Mouse (Mus musculus): ENCODE measurements around the gene Ctrb1. TPM values are rescaled to one million over a fixed set of nuclear protein-coding genes. Genes with fewer than 3 reads are reported as not detected.
"Not testable (repeated sequence)": the region's sequence is repeated elsewhere in the genome, so short reads cannot be mapped to it uniquely, and the experiment has no call there.

Gene Ctrb1
- polyA plus RNA-seq, 1 experiment from 2014 or later: not detected

DNA sequence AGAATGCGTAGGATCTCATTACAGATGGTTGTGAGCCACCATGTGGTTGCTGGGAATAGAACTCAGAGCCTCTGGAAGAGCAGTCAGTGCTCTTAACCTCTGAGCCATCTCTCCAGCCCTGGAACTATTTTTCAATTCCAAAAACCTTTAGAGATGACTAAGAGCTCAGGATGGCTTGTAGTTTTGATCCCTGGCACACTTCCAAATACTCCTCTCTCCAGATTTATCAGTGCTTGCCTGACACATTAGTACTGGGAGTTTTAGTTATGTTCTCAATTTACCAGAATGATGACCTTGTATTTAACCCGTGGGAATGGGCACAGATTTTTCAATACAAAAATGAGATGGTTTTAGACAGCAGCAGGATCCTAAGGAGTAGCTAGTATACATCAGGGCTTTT is 24.1 kb downstream of the Ctrb1 start:
- no peak overlapping the region for H3K27ac ChIP-seq
- H3K4me3 ChIP-seq: no peak overlapping the region
- H3K9me3 ChIP-seq (replicated peaks): no peaks in the 10 kb centered on the region
- peaks cover 44% of the 10 kb centered on the region for H3K36me3 ChIP-seq
- no peak overlapping the region for H3K4me2 ChIP-seq (replicated peaks)
- no peaks in the 10 kb centered on the region for H3K27me3 ChIP-seq
- no peaks in the 10 kb centered on the region for H3K4me1 ChIP-seq
- WGBS: 94% methylated on average over 2 of the region's 2 CpGs
- no peak for ATAC-seq (ENCODE audit: low FRiP score)
- no peak overlapping the region for H3K9ac ChIP-seq

DNA sequence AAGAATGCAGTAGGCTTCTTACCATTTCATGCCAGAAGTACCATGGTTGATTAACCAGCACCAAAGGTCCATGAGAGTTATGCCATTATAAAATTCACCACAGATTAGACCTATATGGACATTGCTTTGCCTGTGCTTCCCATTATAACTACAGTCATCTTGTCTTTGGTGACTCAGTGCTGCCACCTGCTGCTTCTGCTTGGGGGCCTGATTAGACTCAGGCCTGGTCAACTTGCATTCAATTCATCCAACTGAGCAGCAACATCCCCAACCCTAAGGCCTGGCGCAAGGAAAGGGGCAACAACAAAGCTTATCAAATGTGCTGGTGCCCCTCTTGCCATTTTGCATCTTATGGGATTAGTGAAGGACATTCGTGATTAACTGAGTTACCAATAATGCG is 28.3 kb downstream of the Ctrb1 start:
- no peak for ATAC-seq (ENCODE audit: low FRiP score)
- H3K4me1 ChIP-seq: peaks cover under 1% of the 10 kb centered on the region

DNA sequence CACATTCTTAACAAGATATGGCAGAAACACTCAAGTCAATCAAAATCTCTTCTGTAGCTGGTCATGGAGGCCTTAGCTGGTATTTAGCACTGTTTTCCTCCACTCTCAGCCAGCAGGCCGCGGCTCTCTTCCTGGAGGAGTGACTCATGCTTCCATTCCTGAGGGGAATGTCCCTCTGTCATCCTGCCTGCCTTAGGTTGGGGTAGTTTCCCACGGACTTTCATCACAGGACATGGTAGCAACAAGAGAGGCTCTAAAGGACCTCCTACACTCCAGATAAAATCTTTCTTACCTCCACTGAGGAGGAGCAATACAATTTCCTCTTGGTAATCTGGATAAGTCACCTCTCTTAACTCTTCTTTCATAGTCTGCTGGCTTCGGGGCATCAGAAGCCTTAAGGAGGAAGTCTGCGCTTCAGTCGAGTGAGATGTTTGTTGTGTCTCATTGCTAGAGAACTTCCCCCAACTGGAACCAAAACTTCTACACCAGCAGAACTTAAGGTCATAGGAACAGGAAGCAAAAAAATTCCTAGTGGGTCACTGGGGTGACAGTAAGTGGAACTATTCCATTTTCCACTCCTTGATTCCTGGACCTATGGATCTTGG is 31.9 kb downstream of the Ctrb1 start:
- no peak overlapping the region for H3K27ac ChIP-seq
- no peaks in the 10 kb centered on the region for H3K27me3 ChIP-seq
- H3K4me1 ChIP-seq: peaks cover 3% of the 10 kb centered on the region
- no peak for ATAC-seq (ENCODE audit: low FRiP score)
- 86% methylated on average over 6 of the region's 6 CpGs for WGBS
- no peak overlapping the region for H3K4me2 ChIP-seq (replicated peaks)
- no peaks in the 10 kb centered on the region for H3K9me3 ChIP-seq (replicated peaks)
- peaks cover 19% of the 10 kb centered on the region; the same call in 1 of the 2 replicates for H3K36me3 ChIP-seq
- H3K9ac ChIP-seq: no peak overlapping the region
- H3K4me3 ChIP-seq: no peak overlapping the region

More for the DNA sequence above, 28.3 kb downstream of the Ctrb1 start:
- WGBS: 90% methylated on average over 3 of the region's 3 CpGs
- Histone ChIP-seq H3K4me3 (no peak overlapping the region), H3K27ac (no peak overlapping the region), H3K4me2 (replicated peaks) (no peak overlapping the region), H3K27me3 (no peaks in the 10 kb centered on the region), H3K9ac (no peak overlapping the region), H3K9me3 (replicated peaks) (no peaks in the 10 kb centered on the region), H3K36me3 (peaks cover 28% of the 10 kb centered on the region)

DNA sequence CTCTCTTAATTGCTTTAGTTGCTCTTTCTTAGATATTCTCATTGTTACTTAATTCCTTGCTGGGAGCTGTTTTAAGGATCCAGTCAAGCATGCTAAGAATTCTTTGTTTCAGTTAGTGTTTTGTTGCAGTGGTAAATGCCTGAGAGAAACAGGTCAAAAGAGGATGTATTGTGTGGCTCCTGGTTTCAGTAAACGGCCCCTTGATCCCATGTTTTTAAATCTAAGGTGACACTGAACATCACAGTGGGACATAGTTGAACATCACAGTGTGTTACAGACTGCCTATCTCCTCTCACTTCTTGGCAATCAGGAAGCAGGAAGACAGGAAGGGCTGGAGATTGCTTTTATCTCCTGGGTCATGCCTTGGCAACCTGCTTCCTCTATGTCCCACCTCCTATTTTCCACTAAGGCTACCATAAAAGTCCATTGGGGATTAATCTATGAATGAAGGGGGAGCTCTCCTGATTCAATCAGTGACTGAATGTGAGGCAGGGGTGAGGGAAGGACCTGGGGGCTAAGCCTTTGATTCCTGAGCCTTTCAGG is 33.4 kb downstream of the Ctrb1 start:
- 19% methylated on average over 1 of the region's 1 CpGs for WGBS
- no peak overlapping the region for H3K27ac ChIP-seq
- H3K4me2 ChIP-seq (replicated peaks): no peak overlapping the region
- peaks cover 3% of the 10 kb centered on the region for H3K4me1 ChIP-seq
- H3K9me3 ChIP-seq (replicated peaks): no peaks in the 10 kb centered on the region
- no peak for ATAC-seq (ENCODE audit: low FRiP score)
- no peaks in the 10 kb centered on the region for H3K27me3 ChIP-seq
- no peak overlapping the region for H3K9ac ChIP-seq
- H3K36me3 ChIP-seq: peaks cover 19% of the 10 kb centered on the region; the same call in 1 of the 2 replicates
- H3K4me3 ChIP-seq: no peak overlapping the region

DNA sequence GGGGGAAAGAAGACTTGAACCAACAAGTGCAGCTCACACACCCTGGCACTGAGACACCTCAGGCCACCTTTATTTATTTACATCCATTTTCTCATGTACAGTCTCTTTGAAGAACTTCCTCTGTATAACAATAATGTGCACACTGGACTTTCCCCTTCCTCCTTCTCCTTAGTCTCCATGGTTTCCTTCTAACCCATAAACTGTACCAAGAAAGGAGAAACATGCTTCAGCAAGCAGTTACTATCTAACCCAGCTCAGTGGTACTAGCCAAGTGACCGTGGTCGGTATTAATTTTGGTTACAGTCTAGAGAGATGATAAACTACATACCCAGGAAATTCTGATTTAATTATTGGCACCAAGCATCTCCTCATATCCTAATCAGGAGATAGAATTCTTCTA is 37.3 kb downstream of the Ctrb1 start:
- 98% methylated on average over 2 of the region's 2 CpGs for WGBS
- H3K27ac ChIP-seq: no peak overlapping the region
- no peak for ATAC-seq (ENCODE audit: low FRiP score)

DNA sequence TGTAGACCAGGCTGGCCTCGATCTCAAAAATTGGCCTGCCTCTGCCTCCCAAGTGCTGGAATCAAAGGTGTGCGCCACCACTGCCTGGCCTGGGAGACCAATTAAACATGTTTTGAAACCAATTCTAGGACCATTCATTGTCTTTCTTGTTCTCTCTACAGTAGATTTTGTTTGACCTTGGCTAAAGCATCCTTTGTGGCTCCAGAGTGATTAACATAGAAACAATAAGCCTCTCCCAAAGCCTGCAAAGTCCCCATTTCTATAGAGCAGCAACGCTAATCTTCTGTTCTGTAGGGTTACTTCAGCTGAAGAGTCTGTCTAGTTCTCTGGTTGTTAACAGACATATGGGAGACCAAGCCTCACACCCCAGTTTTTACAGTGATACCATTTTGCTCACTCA is 40.2 kb downstream of the Ctrb1 start:
- 74% methylated on average over 3 of the region's 3 CpGs for WGBS
- no peaks in the 10 kb centered on the region for H3K27me3 ChIP-seq
- H3K27ac ChIP-seq: no peak overlapping the region
- no peak for ATAC-seq (ENCODE audit: low FRiP score)
- H3K9ac ChIP-seq: no peak overlapping the region
- H3K4me3 ChIP-seq: no peak overlapping the region
- H3K4me2 ChIP-seq (replicated peaks): no peak overlapping the region
- 0 out of 2 replicates have a peak, but pooled peaks cover 4% of the 10 kb centered on the region for H3K36me3 ChIP-seq
- H3K4me1 ChIP-seq: no peaks in the 10 kb centered on the region
- no peaks in the 10 kb centered on the region for H3K9me3 ChIP-seq (replicated peaks)

More for the DNA sequence above, 37.3 kb downstream of the Ctrb1 start:
- Histone ChIP-seq H3K27me3 (no peaks in the 10 kb centered on the region), H3K4me3 (no peak overlapping the region), H3K4me2 (replicated peaks) (no peak overlapping the region), H3K9me3 (replicated peaks) (no peaks in the 10 kb centered on the region), H3K4me1 (peaks cover 3% of the 10 kb centered on the region), H3K9ac (no peak overlapping the region), H3K36me3 (0 out of 2 replicates have a peak, but pooled peaks cover 4% of the 10 kb centered on the region)

DNA sequence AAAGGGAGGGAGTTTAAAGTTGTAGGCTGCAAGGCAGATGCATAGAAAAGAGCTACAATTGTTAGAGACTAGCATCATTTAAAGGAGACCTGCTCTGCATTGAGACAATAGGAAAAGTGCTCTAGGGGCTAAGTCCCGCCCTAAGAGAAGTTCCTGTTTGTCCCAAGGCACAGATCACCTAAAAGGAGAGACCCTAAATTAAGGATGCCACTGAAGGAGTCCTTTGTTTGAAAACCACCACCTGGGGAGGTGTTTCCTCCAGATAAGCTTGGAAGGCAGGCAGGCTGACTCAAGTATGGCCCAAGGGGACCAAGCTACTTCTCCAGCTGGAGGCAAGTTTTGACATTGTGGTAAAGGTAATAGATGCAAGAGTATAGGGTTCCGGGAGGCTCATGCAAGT is 42.0 kb downstream of the Ctrb1 start:
- no peaks in the 10 kb centered on the region for H3K9me3 ChIP-seq (replicated peaks)
- ATAC-seq (ENCODE audit: low FRiP score): no peak
- WGBS: 59% methylated on average over 2 of the region's 2 CpGs
- H3K4me1 ChIP-seq: peaks cover 3% of the 10 kb centered on the region; the same call in 1 of the 2 replicates
- no peaks in the 10 kb centered on the region for H3K36me3 ChIP-seq
- no peak overlapping the region for H3K4me2 ChIP-seq (replicated peaks)
- no peak overlapping the region for H3K4me3 ChIP-seq
- H3K27me3 ChIP-seq: no peaks in the 10 kb centered on the region
- no peak overlapping the region for H3K9ac ChIP-seq
- no peak overlapping the region for H3K27ac ChIP-seq

DNA sequence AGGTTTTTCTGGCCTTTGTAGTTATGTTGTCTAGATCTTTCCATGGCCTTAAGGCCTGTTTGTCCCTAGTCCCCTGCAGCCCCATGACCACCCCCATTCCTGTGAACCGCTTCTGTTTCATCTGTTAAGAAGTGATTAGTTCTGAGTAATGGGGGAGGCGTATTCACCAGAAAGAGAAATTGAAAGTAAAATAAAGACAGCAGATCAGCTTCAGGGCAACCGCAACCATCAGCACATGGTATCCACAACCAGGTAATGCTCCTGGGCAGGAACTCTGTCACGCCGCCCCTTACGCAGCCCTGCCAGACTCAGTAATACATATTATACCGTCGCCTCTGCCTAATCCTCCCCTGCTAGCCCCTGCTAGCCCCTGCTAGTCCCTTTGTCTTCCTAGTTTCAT is 45.1 kb downstream of the Ctrb1 start:
- ATAC-seq (ENCODE audit: low FRiP score): no peak
- WGBS: 96% methylated on average over 8 of the region's 8 CpGs

DNA sequence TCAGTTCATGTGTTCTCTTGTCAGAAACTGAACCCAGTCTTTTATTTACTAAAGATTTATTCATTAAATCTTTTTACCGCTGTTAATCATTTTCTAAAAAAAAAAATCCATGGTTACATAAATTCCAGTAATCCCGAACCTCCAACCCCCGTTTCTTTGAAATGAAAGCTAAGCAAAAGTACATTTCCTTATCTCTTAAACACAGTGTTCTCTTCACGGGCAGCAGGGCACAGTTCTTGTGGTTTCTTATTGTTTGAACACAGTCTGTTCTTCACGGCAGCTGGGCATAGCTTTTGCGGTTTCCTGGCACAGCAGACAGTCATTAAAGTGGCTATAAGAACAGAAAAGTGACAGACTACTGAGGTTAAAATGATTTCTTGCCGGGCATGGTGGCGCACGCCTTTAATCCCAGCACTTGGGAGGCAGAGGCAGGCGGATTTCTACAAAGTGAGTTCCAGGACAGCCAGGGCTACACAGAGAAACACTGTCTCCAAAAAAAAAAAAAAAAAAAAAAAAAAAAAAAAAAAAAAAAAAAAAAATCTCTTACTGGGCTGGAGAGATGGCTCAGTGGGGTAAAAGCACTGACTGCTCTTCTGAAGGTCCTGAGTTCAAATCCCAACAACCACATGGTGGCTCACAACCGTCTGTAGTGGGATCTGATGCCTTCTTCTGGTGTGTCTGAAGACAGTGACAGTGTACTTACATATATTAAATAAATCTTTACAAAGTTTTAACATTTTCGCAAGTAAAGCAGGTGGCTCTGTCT is 46.3 kb downstream of the Ctrb1 start:
- H3K9me3 ChIP-seq (replicated peaks); ATAC-seq (ENCODE audit: low FRiP score): not testable (repeated sequence)

More for the DNA sequence above, 45.1 kb downstream of the Ctrb1 start:
- no peaks in the 10 kb centered on the region for H3K27me3 ChIP-seq
- H3K9me3 ChIP-seq (replicated peaks): no peaks in the 10 kb centered on the region
- no peaks in the 10 kb centered on the region for H3K36me3 ChIP-seq
- H3K27ac ChIP-seq: no peak overlapping the region
- no peak overlapping the region for H3K4me3 ChIP-seq
- no peak overlapping the region for H3K9ac ChIP-seq
- H3K4me1 ChIP-seq: peaks cover 7% of the 10 kb centered on the region
- H3K4me2 ChIP-seq (replicated peaks): no peak overlapping the region

DNA sequence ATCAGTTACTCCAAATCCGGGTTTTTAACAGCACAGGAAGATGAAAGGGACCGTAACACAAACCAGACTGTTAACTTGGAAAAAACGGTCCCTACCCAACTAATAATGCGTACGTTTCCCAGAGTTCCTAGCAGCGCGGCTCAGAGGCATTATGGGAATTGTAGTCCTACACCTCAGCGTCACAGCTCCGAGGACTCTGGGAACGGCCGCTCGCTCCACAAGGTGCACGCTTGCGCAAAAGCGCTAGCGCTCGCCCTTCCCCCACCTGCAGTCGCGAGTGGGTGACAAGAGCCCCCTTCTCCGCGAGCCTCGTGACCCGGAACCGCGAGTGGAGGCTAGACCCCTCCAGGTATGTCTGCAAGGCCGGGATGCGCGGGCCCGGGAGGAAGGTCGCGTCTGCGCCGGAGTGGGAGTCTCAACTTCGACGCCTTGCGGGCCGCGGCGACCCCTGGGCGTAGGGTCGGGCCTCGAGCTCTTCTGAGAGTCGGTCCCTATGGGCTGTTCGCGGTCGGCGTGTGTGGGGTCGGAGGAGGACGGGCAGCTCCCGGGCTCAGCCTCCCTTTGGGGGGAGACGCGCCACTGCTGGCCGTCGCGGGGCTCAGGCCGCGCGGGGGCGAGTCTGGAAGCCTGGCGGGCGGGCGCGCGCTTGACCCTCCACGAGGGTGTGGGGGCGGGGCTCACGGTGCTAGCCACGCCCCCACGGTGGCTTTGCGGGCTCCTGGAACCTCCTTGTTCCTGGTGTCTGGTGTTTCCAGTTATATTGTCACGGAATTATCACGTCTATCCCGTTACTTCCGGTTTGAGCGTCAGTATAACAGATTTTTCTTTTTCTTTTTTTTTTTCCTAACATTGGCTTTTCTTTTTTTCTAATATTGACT is 47.3 kb downstream of the Ctrb1 start, which contains the start of gene Zfp1:
Gene Zfp1, plus strand, starts transcription at position 138 of the 878 bp plus-strand sequence.
- Histone ChIP-seq H3K9me3 (replicated peaks) (no peaks in the 10 kb centered on the region), H3K4me3 (peak within 1 kb of the TSS; percentile 72), H3K9ac (peak within 1 kb of the TSS; percentile 80), H3K27me3 (no peaks in the 10 kb centered on the region), H3K4me2 (replicated peaks) (peak within 1 kb of the TSS; percentile 56), H3K4me1 (peaks cover 7% of the 10 kb centered on the region), H3K27ac (peak within 1 kb of the TSS; percentile 91), H3K36me3 (no peaks in the 10 kb centered on the region)
- 1% methylated on average over 75 of the region's 75 CpGs for WGBS
- peak; percentile 98 for ATAC-seq (ENCODE audit: low FRiP score)

More for the DNA sequence above, 46.3 kb downstream of the Ctrb1 start:
- Histone ChIP-seq H3K4me2 (replicated peaks) (peak overlapping the region; percentile 56), H3K4me3 (peak overlapping the region; percentile 72), H3K27ac (peak overlapping the region; percentile 91)
- H3K9ac ChIP-seq, H3K4me1 ChIP-seq, H3K36me3 ChIP-seq, H3K27me3 ChIP-seq: not testable (repeated sequence)
- 74% methylated on average over 12 of the region's 12 CpGs for WGBS

DNA sequence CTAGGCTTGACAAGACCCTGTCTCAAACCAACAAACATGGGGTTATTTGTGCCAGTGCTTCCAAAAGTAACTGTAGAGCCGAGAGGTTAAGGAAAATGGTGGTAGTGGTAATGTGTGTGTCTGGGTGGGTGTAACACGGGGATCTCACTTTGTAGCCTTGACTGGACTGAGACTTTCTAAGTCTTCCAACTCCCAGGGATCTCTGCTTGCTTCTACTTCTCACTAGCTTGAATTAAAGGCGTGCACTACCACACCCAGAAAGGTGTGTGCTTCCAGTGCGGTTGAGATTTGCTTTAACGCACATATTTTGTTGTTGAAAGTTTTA is 47.9 kb downstream of the Ctrb1 start:
- no peak overlapping the region for H3K27ac ChIP-seq
- WGBS: 12% methylated on average over 5 of the region's 5 CpGs

DNA sequence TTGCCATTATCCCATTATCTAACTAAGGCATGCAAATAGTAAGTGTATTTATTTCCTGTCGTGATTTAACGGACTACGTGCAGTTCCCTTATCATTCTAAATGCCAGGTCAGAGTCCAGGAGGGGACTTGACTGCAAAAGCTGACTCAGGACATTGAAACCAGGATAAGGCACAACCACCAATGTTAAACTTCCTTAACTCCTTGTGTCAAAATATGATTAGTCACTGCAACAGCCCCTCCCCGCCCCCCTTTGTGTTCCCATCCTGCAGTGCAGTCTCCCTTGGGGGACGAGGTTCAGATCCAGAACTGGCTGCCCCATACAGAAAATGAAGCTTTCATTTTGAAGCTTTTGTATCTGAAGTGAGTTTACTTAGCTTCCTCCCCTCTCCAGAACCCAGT is 48.3 kb downstream of the Ctrb1 start:
- WGBS: 65% methylated on average over 5 of the region's 5 CpGs
- Histone ChIP-seq H3K4me3 (peak overlapping the region; percentile 72), H3K36me3 (no peaks in the 10 kb centered on the region), H3K9me3 (replicated peaks) (no peaks in the 10 kb centered on the region), H3K27me3 (no peaks in the 10 kb centered on the region), H3K4me1 (peaks cover 7% of the 10 kb centered on the region), H3K27ac (no peak overlapping the region), H3K9ac (0 out of 2 replicates have a peak overlapping the region, but pooled peaks have one; percentile 28), H3K4me2 (replicated peaks) (peak overlapping the region; percentile 56)
- no peak for ATAC-seq (ENCODE audit: low FRiP score)

More for the DNA sequence above, 47.9 kb downstream of the Ctrb1 start:
- ATAC-seq (ENCODE audit: low FRiP score): peak; percentile 42
- Histone ChIP-seq H3K4me2 (replicated peaks) (peak overlapping the region; percentile 56), H3K9ac (0 out of 2 replicates have a peak overlapping the region, but pooled peaks have one; percentile 28), H3K36me3 (no peaks in the 10 kb centered on the region), H3K27me3 (no peaks in the 10 kb centered on the region), H3K4me3 (peak overlapping the region; percentile 72), H3K9me3 (replicated peaks) (no peaks in the 10 kb centered on the region), H3K4me1 (peaks cover 7% of the 10 kb centered on the region)
